8 mouse cellular contexts compared by ENCODE assay signal in genomic region chr16:17575870-17576824, GRCm38 (mm10). TPM values are rescaled to one million over a fixed set of nuclear protein-coding genes. Genes with fewer than 3 reads are reported as not detected.
DNase-seq lines count a peak whose midpoint lies in the region; ATAC-seq lines count a peak whose summit lies in the region.

No protein-coding gene starts in this region.

- WGBS in limb, embryonic 10.5 days = 15% methylated on average over 45 of the region's 45 CpGs
- 14% methylated on average over 45 of the region's 45 CpGs for WGBS in stomach, embryonic 14.5 days

- peak overlapping the region; percentile 80 for H3K4me2 ChIP-seq in stomach, embryonic 14.5 days (replicated peaks; ENCODE audit: low read depth, low read length)

- H3K27ac ChIP-seq in limb, embryonic 10.5 days = no peak overlapping the region; the same call in 1 of the 2 replicates
- H3K27ac ChIP-seq in stomach, embryonic 14.5 days (ENCODE audit: low read length) = no peak overlapping the region

- no peaks in the 10 kb centered on the region for H3K9me3 ChIP-seq in limb, embryonic 10.5 days (replicated peaks)
- H3K9me3 ChIP-seq in stomach, embryonic 14.5 days (ENCODE audit: control insufficient read depth, low read depth, low read length) = no peaks in the 10 kb centered on the region

- peaks cover 9% of the 10 kb centered on the region for H3K4me1 ChIP-seq in limb, embryonic 10.5 days
- H3K4me1 ChIP-seq in stomach, embryonic 14.5 days (ENCODE audit: control insufficient read depth, insufficient read depth, low read length) = peaks cover 4% of the 10 kb centered on the region; the same call in 1 of the 2 replicates

- no peaks in the 10 kb centered on the region for H3K36me3 ChIP-seq in limb, embryonic 10.5 days
- no peaks in the 10 kb centered on the region for H3K36me3 ChIP-seq in stomach, embryonic 14.5 days (ENCODE audit: control insufficient read depth, insufficient read depth, low read length)

- peak; percentile 76 for ATAC-seq in stomach, embryonic 14.5 days (ENCODE audit: insufficient number of reproducible peaks, insufficient read depth, low FRiP score, low read depth)

- peaks cover 72% of the 10 kb centered on the region for H3K27me3 ChIP-seq in limb, embryonic 10.5 days (ENCODE audit: low read depth, poor library complexity, severe bottlenecking)
- peaks cover 11% of the 10 kb centered on the region; the same call in 1 of the 2 replicates for H3K27me3 ChIP-seq in stomach, embryonic 14.5 days (ENCODE audit: control insufficient read depth, insufficient read depth, low read length)

- H3K9ac ChIP-seq in stomach, embryonic 14.5 days (replicated peaks; ENCODE audit: low read depth, low read length) = 0 out of 2 replicates have a peak overlapping the region, but pooled peaks have one; percentile 18

- peak; percentile 71 to 83 for DNase-seq in left cerebral cortex, adult 18-20 months (ENCODE audit: low spot score in 2 of 2)
- DNase-seq in left cerebral cortex, adult 11 months (ENCODE audit: low spot score) = no peak
- DNase-seq in embryo, embryonic 10.5 days (ENCODE audit: low spot score) = peak; percentile 29
- peak; percentile 36 to 60 for DNase-seq in gastrocnemius, postnatal 4 days (ENCODE audit: low spot score in 2 of 2)
- peak; percentile 62 for DNase-seq in kidney, adult 11 months
- DNase-seq in limb, embryonic 10.5 days (ENCODE audit: low spot score) = peak; percentile 50
- peak; percentile 31 for DNase-seq in mesoderm, embryonic 11.5 days (ENCODE audit: low read depth, low spot score)

- peak overlapping the region; percentile 55 for H3K4me3 ChIP-seq in limb, embryonic 10.5 days
- H3K4me3 ChIP-seq in stomach, embryonic 14.5 days (ENCODE audit: low read depth, low read length) = peak overlapping the region; percentile 55

RNA-seq across cellular contexts. Expression of gene Slc7a4, which starts 6.9 kb away (rescaled TPM):
- 10 to 100 TPM; 75.5 to 82.0 TPM for total RNA-seq in left cerebral cortex, adult 18-20 months (2021)
- 1 to 10 TPM; 2.3 to 3.5 TPM for total RNA-seq in gastrocnemius, postnatal 4 days (2021)
- 0.44 and 0.81 TPM in 2 replicates for polyA plus RNA-seq in limb, embryonic 10.5 days (2016; fragmentation: Nextera tagmentation; extraction: Ambion mirVana)
- polyA plus RNA-seq in stomach, embryonic 14.5 days (2014; fragmentation: Nextera tagmentation; extraction: Ambion mirVana) = 13.0 and 15.2 TPM in 2 replicates

RNA-seq across cellular contexts. Expression of gene P2rx6, which starts 14.5 kb away (rescaled TPM):
- total RNA-seq in left cerebral cortex, adult 18-20 months (2021) = 1 to 10 TPM; 1.2 to 1.3 TPM
- total RNA-seq in gastrocnemius, postnatal 4 days (2021) = 1 to 10 TPM; 6.3 to 7.5 TPM
- 0.08 TPM in 1 of 2 replicates, not detected in the other for polyA plus RNA-seq in limb, embryonic 10.5 days (2016; fragmentation: Nextera tagmentation; extraction: Ambion mirVana)
- 0.90 and 0.93 TPM in 2 replicates for polyA plus RNA-seq in stomach, embryonic 14.5 days (2014; fragmentation: Nextera tagmentation; extraction: Ambion mirVana)

RNA-seq across cellular contexts. Expression of gene Lrrc74b, which starts 15.1 kb away (rescaled TPM):
- 1 to 10 TPM in 1 of 2 experiments, under 1 TPM in 1; 0.33 to 1.1 TPM for total RNA-seq in left cerebral cortex, adult 18-20 months (2021)
- total RNA-seq in gastrocnemius, postnatal 4 days (2021) = 1 to 10 TPM; 2.5 to 5.0 TPM
- polyA plus RNA-seq in limb, embryonic 10.5 days (2016; fragmentation: Nextera tagmentation; extraction: Ambion mirVana) = not detected in 2 replicates
- polyA plus RNA-seq in stomach, embryonic 14.5 days (2014; fragmentation: Nextera tagmentation; extraction: Ambion mirVana) = 0.27 and 0.35 TPM in 2 replicates

RNA-seq across cellular contexts. Expression of gene Smpd4, which starts 43.0 kb away (rescaled TPM):
- 10 to 100 TPM; 68.2 to 72.7 TPM for total RNA-seq in left cerebral cortex, adult 18-20 months (2021)
- 10 to 100 TPM; 23.5 to 23.9 TPM for total RNA-seq in gastrocnemius, postnatal 4 days (2021)
- polyA plus RNA-seq in limb, embryonic 10.5 days (2016; fragmentation: Nextera tagmentation; extraction: Ambion mirVana) = 74.3 and 74.4 TPM in 2 replicates
- 38.7 and 42.6 TPM in 2 replicates for polyA plus RNA-seq in stomach, embryonic 14.5 days (2014; fragmentation: Nextera tagmentation; extraction: Ambion mirVana)

RNA-seq across cellular contexts. Expression of gene Thap7, which starts 45.2 kb away (rescaled TPM):
- 10 to 100 TPM; 40.0 to 45.4 TPM for total RNA-seq in left cerebral cortex, adult 18-20 months (2021)
- total RNA-seq in gastrocnemius, postnatal 4 days (2021) = 10 to 100 TPM; 18.7 to 22.5 TPM
- polyA plus RNA-seq in limb, embryonic 10.5 days (2016; fragmentation: Nextera tagmentation; extraction: Ambion mirVana) = 47.8 and 58.9 TPM in 2 replicates
- polyA plus RNA-seq in stomach, embryonic 14.5 days (2014; fragmentation: Nextera tagmentation; extraction: Ambion mirVana) = 55.1 and 60.5 TPM in 2 replicates

Comparison
In these comparisons a context has a peak if more than half of its experiments do, and no peak if none do; other contexts are left out.
1. RNA of gene Slc7a4, which starts 6.9 kb away (total RNA-seq): 75.5 to 82.0 TPM in left cerebral cortex, adult 18-20 months; 2.3 to 3.5 TPM in gastrocnemius, postnatal 4 days; every median in the first group is over 10 times any median in the second.